Mouse (Mus musculus) cortical plate, adult 2 months (tissue): Measurements from ENCODE around the gene Tnni1. TPM values are rescaled to one million over a fixed set of nuclear protein-coding genes. Genes with fewer than 3 reads are reported as not detected.

Experiments used
- H3K27ac ChIP-seq: fragments of 200-500 bp; 2 replicates; pipeline ENCODE4 v1.5.1; 2012; ENCODE audit warnings: low read length, control low read depth, inconsistent platforms; ENCODE audit not compliant: insufficient read depth
- H3K4me1 ChIP-seq: fragments of 200-500 bp; 2 replicates; pipeline ENCODE4 v1.6.1; 2011; ENCODE audit warnings: low read length; ENCODE audit not compliant: control insufficient read depth, insufficient read depth
- H3K4me3 ChIP-seq: fragments of 200-500 bp; 2 replicates; pipeline ENCODE4 v1.5.1; 2011; ENCODE audit warnings: mild to moderate bottlenecking, low read length, control low read depth; ENCODE audit not compliant: insufficient read depth
- CTCF ChIP-seq: fragments of 200-500 bp; IDR thresholded peaks from 2 replicates; pipeline ENCODE4 v1.5.1; 2011; ENCODE audit warnings: mild to moderate bottlenecking, control low read depth, low read length; ENCODE audit not compliant: insufficient read depth; ENCODE audit errors: extremely low read depth
- POLR2A ChIP-seq: fragments of 200-500 bp; IDR thresholded peaks from 2 replicates; pipeline ENCODE4 v1.6.1; 2011; ENCODE audit warnings: mild to moderate bottlenecking, low read length, control low read depth; ENCODE audit not compliant: insufficient read depth; ENCODE audit errors: extremely low read depth
- polyA plus RNA-seq: library from polyadenylated mRNA; depleted of rRNA; stranded (reverse); fragments of >200 nt; gene quantifications from 2 replicates; pipeline ENCODE4 v1.2.3, GENCODE M21; 2012; rRNA removed

Gene Tnni1
- polyA plus RNA-seq, 1 experiment = 18.8 TPM

DNA sequence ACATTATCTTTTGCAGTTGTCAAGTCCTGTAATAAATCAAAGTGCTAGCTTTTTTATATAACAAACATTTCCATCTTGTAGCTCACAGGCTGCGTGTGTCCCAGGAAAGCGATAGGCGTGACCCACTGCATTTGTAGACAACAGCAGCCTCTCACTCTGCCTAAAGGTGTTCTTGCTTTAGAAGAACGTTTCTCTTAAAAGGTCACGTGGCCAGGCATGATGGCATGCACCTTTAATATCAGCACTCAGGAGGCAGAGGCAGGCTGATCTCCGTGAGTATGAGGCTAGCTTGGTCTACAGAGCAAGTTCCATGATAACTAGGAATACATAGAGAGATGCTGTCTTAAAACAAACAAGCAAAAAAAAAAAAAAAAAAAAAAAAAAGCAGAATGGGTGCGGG is 79.3 kb downstream of the Tnni1 start:
- TF ChIP-seq POLR2A (no peak), CTCF (no peak)
- no peak overlapping the region for H3K27ac ChIP-seq
- H3K4me1 ChIP-seq = no peaks in the 10 kb centered on the region
- no peak overlapping the region for H3K4me3 ChIP-seq

Other genes with a start within 250 kb of the Tnni1 start
- 35.8 and 38.8 TPM in 2 replicates for gene Nav1, start 172.1 kb upstream of the Tnni1 start, polyA plus RNA-seq
- 346 and 369 TPM in 2 replicates for gene Csrp1, start 59.4 kb upstream of the Tnni1 start, polyA plus RNA-seq
- 55.8 and 57.3 TPM in 2 replicates for gene Phlda3, start 13.3 kb upstream of the Tnni1 start, polyA plus RNA-seq
- gene Lad1, start 39.2 kb downstream of the Tnni1 start, polyA plus RNA-seq = 2.9 and 3.0 TPM in 2 replicates
- gene Tnnt2, start 56.9 kb downstream of the Tnni1 start, polyA plus RNA-seq = 15.4 and 16.2 TPM in 2 replicates
- 0.15 and 0.25 TPM in 2 replicates for gene Pkp1, start 139.8 kb downstream of the Tnni1 start, polyA plus RNA-seq
- gene Igfn1, start 226.9 kb downstream of the Tnni1 start, polyA plus RNA-seq = 28.8 and 34.2 TPM in 2 replicates
- gene Tmem9, start 228.7 kb downstream of the Tnni1 start, polyA plus RNA-seq = 101 TPM in 2 replicates